Mouse (Mus musculus) intestine, postnatal 0 days (tissue): ENCODE data around the gene Rgl1. TPM values are rescaled to one million over a fixed set of nuclear protein-coding genes. Genes with fewer than 3 reads are reported as not detected.
A peak's percentile ranks its signal among the peaks of the same experiment; 100 is the strongest.

ENCODE experiments used
- ATAC-seq: fragments of 200-750 bp; cut with Nextera tagmentation; 2 replicates; pipeline ENCODE4 v1.8.0; 2017; ENCODE audit warnings: mild to moderate bottlenecking, moderate TSS enrichment, moderate library complexity
- H3K27ac ChIP-seq: fragments of 300-500 bp; sonication (generic); 2 replicates; pipeline ENCODE4 v1.5.1; 2014; ENCODE audit warnings: mild to moderate bottlenecking, low read depth, low read length, moderate library complexity
- H3K27me3 ChIP-seq: fragments of 300-500 bp; sonication (generic); replicated peaks from 2 replicates; pipeline ENCODE4 v1.6.1; 2014; ENCODE audit warnings: low read length, mixed read lengths; ENCODE audit not compliant: control insufficient read depth, insufficient read depth
- H3K36me3 ChIP-seq: fragments of 300-500 bp; sonication (generic); 2 replicates; pipeline ENCODE4 v1.6.1; 2014; ENCODE audit warnings: mild to moderate bottlenecking, moderate library complexity; ENCODE audit not compliant: control insufficient read depth, insufficient read depth
- H3K4me1 ChIP-seq: fragments of 300-500 bp; sonication (generic); replicated peaks from 2 replicates; pipeline ENCODE4 v1.6.1; 2014; ENCODE audit warnings: antibody characterized with exemption, low read length, mixed read lengths; ENCODE audit not compliant: control insufficient read depth, insufficient read depth
- H3K4me2 ChIP-seq: fragments of 300-500 bp; sonication (generic); replicated peaks from 2 replicates; pipeline ENCODE4 v1.6.1; 2014; ENCODE audit warnings: low read depth, mild to moderate bottlenecking, moderate library complexity
- H3K4me3 ChIP-seq: fragments of 300-500 bp; sonication (generic); 2 replicates; pipeline ENCODE4 v1.5.1; 2014; ENCODE audit warnings: low read depth, low read length
- H3K9ac ChIP-seq: fragments of 300-500 bp; sonication (generic); 2 replicates; pipeline ENCODE4 v1.6.1; 2014; ENCODE audit warnings: mild to moderate bottlenecking, low read depth, low read length
- H3K9me3 ChIP-seq: fragments of 300-500 bp; sonication (generic); 2 replicates; pipeline ENCODE4 v1.6.1; 2016; ENCODE audit warnings: mixed run types; ENCODE audit not compliant: control insufficient read depth
- CTCF ChIP-seq: sonication (generic); IDR thresholded peaks from 2 replicates; pipeline ENCODE4 v1.5.1; 2016; ENCODE audit warnings: low read depth, mild to moderate bottlenecking, control low read depth, antibody characterized with exemption, moderate library complexity
- WGBS: fragments of 180-500 bp; shearing (Covaris S2); extraction: QIAGEN DNeasy Blood & Tissue Kit; methylation state at CpG from one replicate; pipeline ENCODE4 v1.1.7; 2014; 5-methylcytosine and 5-hydroxymethylcytosine counted together
- polyA plus RNA-seq: library from polyadenylated mRNA; unstranded; fragments of >200 nt; fragmentation: Nextera tagmentation; extraction: Ambion mirVana; gene quantifications from 2 replicates; pipeline ENCODE4 v1.2.1, GENCODE M21; 2015

Rgl1 gene
- polyA plus RNA-seq, 1 experiment from 2014 or later, result 39.4 TPM

DNA sequence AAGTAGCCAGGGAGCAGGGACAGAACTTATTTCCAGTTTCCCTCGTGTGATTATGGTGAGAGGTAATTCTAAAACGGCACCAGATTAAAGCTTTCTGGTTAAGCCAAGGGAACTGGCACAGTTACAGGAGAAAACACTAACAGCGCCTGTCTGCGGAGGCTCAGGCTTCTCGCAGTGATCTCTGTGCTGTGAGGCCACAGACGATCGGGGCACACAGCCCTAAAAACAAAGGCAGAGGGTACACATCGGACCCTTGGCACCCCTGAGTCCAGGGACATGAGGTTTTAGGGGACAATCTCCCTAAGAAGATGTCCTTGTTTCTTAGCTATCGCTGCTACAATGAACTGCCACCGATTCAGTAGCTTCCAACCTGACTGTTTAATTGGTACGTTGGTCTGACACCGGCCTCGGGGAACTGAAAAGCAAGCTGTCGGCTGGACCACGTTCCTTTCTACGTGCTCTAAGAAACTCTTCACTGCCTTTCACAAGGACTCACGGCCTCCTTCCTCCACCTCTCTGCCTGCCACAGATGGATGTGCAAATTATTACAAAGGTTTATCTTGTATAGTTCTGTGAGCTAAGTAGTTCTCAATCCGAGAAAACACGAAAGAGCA, 187.9 kb downstream of the Rgl1 start:
- no peaks in the 10 kb centered on the region for H3K9me3 ChIP-seq
- H3K4me1 ChIP-seq, result peaks cover 11% of the 10 kb centered on the region
- WGBS, result 67% methylated on average over 19 of the region's 19 CpGs
- no peak overlapping the region for H3K4me2 ChIP-seq
- H3K4me3 ChIP-seq, result no peak overlapping the region
- TF ChIP-seq CTCF, result no peak
- H3K27ac ChIP-seq, result no peak overlapping the region
- no peak for ATAC-seq
- no peak overlapping the region for H3K9ac ChIP-seq
- 0 out of 2 replicates have a peak, but pooled peaks cover 5% of the 10 kb centered on the region for H3K36me3 ChIP-seq
- H3K27me3 ChIP-seq, result no peaks in the 10 kb centered on the region

DNA sequence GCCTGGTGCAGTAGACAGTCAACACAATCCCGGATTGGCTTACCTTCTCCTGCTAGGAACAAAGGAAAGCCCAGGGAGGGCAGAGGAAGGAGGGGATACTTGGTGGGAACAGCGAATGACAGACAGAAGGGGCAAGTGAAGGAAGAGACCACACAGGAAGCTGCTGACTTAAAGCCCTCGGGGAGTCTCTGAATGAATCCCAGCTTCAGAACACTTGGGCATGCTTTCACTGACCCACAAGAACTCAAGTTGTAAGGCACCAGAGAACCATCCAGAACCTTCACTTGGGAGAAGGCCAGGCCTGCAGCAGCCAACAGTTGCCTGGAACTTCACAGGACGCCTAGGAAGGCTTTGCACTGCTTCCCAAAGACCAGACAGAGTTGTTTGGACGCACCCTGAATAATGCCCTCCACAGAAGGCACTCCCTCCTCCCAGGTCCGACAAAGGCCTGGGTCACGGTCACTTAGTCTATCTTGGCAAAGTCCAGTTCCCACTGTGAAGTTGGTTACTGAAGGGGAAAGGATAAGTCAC, 189.5 kb downstream of the Rgl1 start:
- Histone ChIP-seq H3K36me3 (0 out of 2 replicates have a peak, but pooled peaks cover 6% of the 10 kb centered on the region), H3K4me3 (no peak overlapping the region), H3K27ac (no peak overlapping the region), H3K4me2 (no peak overlapping the region), H3K9me3 (no peaks in the 10 kb centered on the region), H3K27me3 (no peaks in the 10 kb centered on the region), H3K4me1 (peaks cover 16% of the 10 kb centered on the region), H3K9ac (no peak overlapping the region)
- ATAC-seq, result no peak
- TF ChIP-seq CTCF, result no peak
- WGBS, result 47% methylated on average over 7 of the region's 7 CpGs

DNA sequence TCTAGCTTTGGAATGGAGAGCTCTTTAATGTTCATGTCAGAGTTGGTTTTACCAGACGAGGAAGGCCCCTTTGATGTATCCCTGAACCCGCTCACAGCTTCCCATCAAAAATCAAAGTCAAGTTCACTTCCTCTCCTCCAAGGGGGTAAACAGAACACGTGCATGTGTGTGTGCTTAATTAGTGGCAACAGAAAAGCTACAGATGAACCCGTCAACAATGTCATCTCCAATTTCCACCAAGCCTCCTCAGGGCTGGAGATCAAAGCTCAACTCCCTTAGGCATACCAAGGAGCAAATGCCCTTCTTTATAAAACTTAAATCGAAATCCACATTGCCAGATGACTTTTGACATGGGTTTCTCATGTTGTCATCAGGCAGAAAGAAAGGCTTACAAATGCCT, 191.1 kb downstream of the Rgl1 start:
- Histone ChIP-seq H3K27me3 (no peaks in the 10 kb centered on the region), H3K4me1 (peaks cover 16% of the 10 kb centered on the region), H3K9ac (no peak overlapping the region), H3K4me2 (no peak overlapping the region), H3K4me3 (no peak overlapping the region), H3K9me3 (no peaks in the 10 kb centered on the region), H3K36me3 (peaks cover 20% of the 10 kb centered on the region; the same call in 1 of the 2 replicates), H3K27ac (no peak overlapping the region)
- no peak for ATAC-seq
- WGBS, result 79% methylated on average over 5 of the region's 5 CpGs
- no peak for TF ChIP-seq CTCF

DNA sequence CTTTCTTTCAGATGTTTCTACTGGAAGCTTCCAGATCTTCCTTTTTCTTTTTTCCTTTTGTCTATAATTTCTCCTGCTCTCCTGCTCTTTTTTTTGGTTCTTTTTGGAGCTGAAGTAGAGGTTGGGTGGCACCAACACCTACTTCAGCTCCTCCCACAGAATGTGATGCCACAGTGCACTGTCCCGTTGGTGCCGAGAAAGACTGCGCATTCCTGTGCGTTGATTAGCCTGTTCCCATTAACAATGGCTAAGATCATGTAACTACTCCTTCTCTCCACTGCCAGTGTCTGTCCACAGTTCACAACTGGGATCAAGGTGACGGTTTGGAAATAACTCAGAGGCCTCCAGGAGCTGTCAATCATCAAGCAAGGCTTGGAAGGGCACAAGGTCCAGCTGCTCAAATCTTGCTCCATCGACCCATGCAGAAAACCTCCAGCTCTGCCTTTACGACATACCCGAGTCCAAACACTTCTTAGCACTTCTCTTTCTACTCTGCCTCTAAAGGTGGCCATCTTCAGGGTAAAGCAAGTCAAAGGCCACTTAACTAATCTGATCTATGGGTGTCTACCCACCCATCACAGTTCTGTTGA, 192.6 kb downstream of the Rgl1 start:
- Histone ChIP-seq H3K9ac (no peak overlapping the region), H3K4me2 (no peak overlapping the region), H3K27ac (no peak overlapping the region), H3K27me3 (no peaks in the 10 kb centered on the region), H3K4me3 (no peak overlapping the region), H3K36me3 (peaks cover 25% of the 10 kb centered on the region; the same call in 1 of the 2 replicates), H3K9me3 (no peaks in the 10 kb centered on the region), H3K4me1 (peaks cover 16% of the 10 kb centered on the region)
- no peak for TF ChIP-seq CTCF
- WGBS, result 37% methylated on average over 8 of the region's 8 CpGs
- ATAC-seq, result peak; percentile 81

DNA sequence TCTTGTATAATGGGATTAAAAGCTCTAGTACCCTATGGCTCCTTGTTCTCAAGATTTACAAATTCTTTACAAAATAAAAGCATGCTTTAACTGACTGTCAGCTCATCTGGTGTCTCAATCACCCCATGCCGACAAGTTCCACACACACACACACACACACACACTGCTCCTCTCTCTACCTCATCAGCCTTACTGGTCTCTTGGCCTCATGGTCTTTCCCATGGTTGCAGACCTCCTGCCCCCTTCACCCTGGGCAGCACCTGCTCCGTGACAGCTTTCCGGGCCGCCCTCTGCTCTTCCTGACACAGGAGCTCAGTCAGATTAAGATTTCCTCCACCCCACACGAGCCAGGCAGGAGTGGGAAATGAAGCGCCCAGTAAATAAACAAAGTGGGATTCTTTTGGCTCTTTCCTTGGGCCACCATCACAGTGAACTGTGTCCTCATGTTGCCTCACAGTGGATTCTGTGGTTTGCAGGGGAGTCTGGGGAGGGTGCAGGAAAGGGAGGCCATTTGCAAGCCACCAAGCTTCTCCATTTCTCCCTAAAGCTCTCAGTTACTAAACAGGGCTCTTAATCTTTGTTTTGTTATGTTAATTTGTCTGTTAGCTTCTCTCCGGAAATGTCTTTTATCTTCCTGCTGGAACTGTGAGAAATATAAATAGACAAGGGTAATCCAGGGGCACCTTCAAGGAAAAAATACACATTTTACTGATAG, 193.2 kb downstream of the Rgl1 start:
- Histone ChIP-seq H3K4me1 (peaks cover 16% of the 10 kb centered on the region), H3K36me3 (peaks cover 29% of the 10 kb centered on the region; the same call in 1 of the 2 replicates), H3K9me3 (no peaks in the 10 kb centered on the region), H3K4me2 (no peak overlapping the region), H3K4me3 (no peak overlapping the region), H3K9ac (no peak overlapping the region), H3K27ac (no peak overlapping the region), H3K27me3 (no peaks in the 10 kb centered on the region)
- WGBS, result 44% methylated on average over 7 of the region's 7 CpGs
- no peak for ATAC-seq
- no peak for TF ChIP-seq CTCF

DNA sequence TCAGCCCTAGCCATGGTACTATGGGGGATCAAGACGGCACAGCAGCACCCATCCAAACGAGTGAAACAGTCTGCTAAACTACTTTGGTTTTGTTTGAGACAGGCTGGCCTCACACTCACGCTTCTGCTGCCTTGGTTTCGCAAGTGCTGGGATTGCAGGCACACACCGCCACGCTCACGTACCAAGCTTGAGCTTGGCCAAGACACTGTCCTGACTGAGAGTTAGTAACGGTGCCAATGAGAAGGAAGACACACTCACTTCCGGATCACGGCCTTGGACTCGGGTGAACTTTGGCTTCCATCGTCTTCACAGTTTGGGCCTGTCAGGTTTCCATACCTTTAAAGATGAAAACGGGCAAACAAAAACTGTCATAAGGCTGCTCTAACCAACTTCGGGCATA, 194.8 kb downstream of the Rgl1 start:
- H3K36me3 ChIP-seq, result peaks cover 26% of the 10 kb centered on the region; the same call in 1 of the 2 replicates
- peaks cover 16% of the 10 kb centered on the region for H3K4me1 ChIP-seq
- no peaks in the 10 kb centered on the region for H3K9me3 ChIP-seq
- ATAC-seq, result no peak
- TF ChIP-seq CTCF, result no peak
- H3K27ac ChIP-seq, result no peak overlapping the region
- H3K27me3 ChIP-seq, result no peaks in the 10 kb centered on the region
- 85% methylated on average over 14 of the region's 14 CpGs for WGBS
- H3K4me3 ChIP-seq, result no peak overlapping the region
- no peak overlapping the region for H3K4me2 ChIP-seq
- no peak overlapping the region for H3K9ac ChIP-seq
